Mouse (Mus musculus) forebrain, embryonic 11.5 days (tissue): ENCODE results near the gene Fbp2. TPM values are rescaled to one million over a fixed set of nuclear protein-coding genes. Genes with fewer than 3 reads are reported as not detected.

Experiments used
- ATAC-seq: fragments of 200-750 bp; cut with Nextera tagmentation; replicated peaks from 2 replicates; pipeline ENCODE4 v1.8.0; 2017; ENCODE audit warnings: moderate TSS enrichment; ENCODE audit not compliant: low FRiP score
- DNase-seq: peaks from one replicate; pipeline ENCODE4 v3.0.0-alpha.2; 2017; ENCODE audit warnings: low spot score
- H3K27ac ChIP-seq: fragments of 300-500 bp; sonication (generic); 2 replicates; pipeline ENCODE4 v1.5.1; 2014; ENCODE audit warnings: low read depth, low read length
- H3K27me3 ChIP-seq: fragments of 300-500 bp; sonication (generic); 2 replicates; pipeline ENCODE4 v1.6.1; 2014; ENCODE audit warnings: mild to moderate bottlenecking, low read length, mixed read lengths; ENCODE audit not compliant: control insufficient read depth, insufficient read depth
- H3K36me3 ChIP-seq: fragments of 300-500 bp; sonication (generic); 2 replicates; pipeline ENCODE4 v1.6.1; 2014; ENCODE audit warnings: mild to moderate bottlenecking, low read length, moderate library complexity, mixed read lengths; ENCODE audit not compliant: control insufficient read depth, insufficient read depth
- H3K4me1 ChIP-seq: fragments of 300-500 bp; sonication (generic); replicated peaks from 2 replicates; pipeline ENCODE4 v1.6.1; 2014; ENCODE audit warnings: low read length, mixed read lengths; ENCODE audit not compliant: control insufficient read depth, insufficient read depth
- H3K4me2 ChIP-seq: fragments of 300-500 bp; sonication (generic); 2 replicates; pipeline ENCODE4 v1.6.1; 2014; ENCODE audit warnings: low read depth, mild to moderate bottlenecking, low read length, moderate library complexity, mixed read lengths; ENCODE audit not compliant: severe bottlenecking
- H3K4me3 ChIP-seq: fragments of 300-500 bp; sonication (generic); 2 replicates; pipeline ENCODE4 v1.5.1; 2014; ENCODE audit warnings: low read depth, low read length
- H3K9ac ChIP-seq: fragments of 300-500 bp; sonication (generic); 2 replicates; pipeline ENCODE4 v1.6.1; 2014; ENCODE audit warnings: low read length
- H3K9me3 ChIP-seq: fragments of 300-500 bp; sonication (generic); 2 replicates; pipeline ENCODE4 v1.6.1; 2016; ENCODE audit warnings: low read length, mixed read lengths; ENCODE audit not compliant: control insufficient read depth
- WGBS: fragments of 180-500 bp; shearing (Covaris S2); extraction: QIAGEN DNeasy Blood & Tissue Kit; methylation state at CpG from one replicate; pipeline ENCODE4 v1.1.7; 2014; 5-methylcytosine and 5-hydroxymethylcytosine counted together
- polyA plus RNA-seq: library from polyadenylated mRNA; unstranded; fragments of >200 nt; fragmentation: Nextera tagmentation; extraction: Ambion mirVana; gene quantifications from 2 replicates; pipeline ENCODE4 v1.2.1, GENCODE M21; 2014

Fbp2 gene
- not detected in 2 replicates for polyA plus RNA-seq

- Histone ChIP-seq H3K27me3 (no peaks in the 10 kb centered on the region), H3K36me3 (no peaks in the 10 kb centered on the region), H3K9ac (no peak within 1 kb of the TSS), H3K9me3 (no peaks in the 10 kb centered on the region), H3K4me1 (no peaks in the 10 kb centered on the region), H3K4me2 (no peak within 1 kb of the TSS), H3K4me3 (no peak within 1 kb of the TSS), H3K27ac (no peak within 1 kb of the TSS)
- ATAC-seq (no peak), DNase-seq (no peak)
- WGBS, result 76% methylated on average over 21 of the region's 21 CpGs
Measured at GRCm38 (mm10) chr13:62857941-62858915, at the start of gene Fbp2. Gene Fbp2, minus strand, starts transcription at chr13:62858422.

GRCm38 (mm10) chr13:62907527-62908162 lies 49.4 kb upstream of the Fbp2 start:
- Histone ChIP-seq H3K27ac (no peak overlapping the region), H3K36me3 (no peaks in the 10 kb centered on the region), H3K9me3 (no peaks in the 10 kb centered on the region), H3K4me1 (no peaks in the 10 kb centered on the region), H3K4me2 (no peak overlapping the region), H3K27me3 (no peaks in the 10 kb centered on the region), H3K4me3 (no peak overlapping the region), H3K9ac (no peak overlapping the region)
- no peak for DNase-seq
- 84% methylated on average over 14 of the region's 14 CpGs for WGBS
- ATAC-seq, result no peak

- no peaks in the 10 kb centered on the region for H3K4me1 ChIP-seq
- H3K27ac ChIP-seq, result no peak overlapping the region
- DNase-seq (no peak), ATAC-seq (no peak)
- no peak overlapping the region for H3K4me3 ChIP-seq
- no peak overlapping the region for H3K9ac ChIP-seq
- no peaks in the 10 kb centered on the region for H3K27me3 ChIP-seq
- H3K36me3 ChIP-seq, result no peaks in the 10 kb centered on the region
- H3K4me2 ChIP-seq, result no peak overlapping the region
- H3K9me3 ChIP-seq, result no peaks in the 10 kb centered on the region
Measured at GRCm38 (mm10) chr13:62901139-62901538, 42.9 kb upstream of the Fbp2 start.

- H3K9ac ChIP-seq, result no peak overlapping the region
- no peak overlapping the region for H3K4me3 ChIP-seq
- no peaks in the 10 kb centered on the region for H3K4me1 ChIP-seq
- H3K27ac ChIP-seq, result no peak overlapping the region
- DNase-seq (no peak), ATAC-seq (no peak)
- H3K36me3 ChIP-seq, result no peaks in the 10 kb centered on the region
- H3K9me3 ChIP-seq, result no peaks in the 10 kb centered on the region
- WGBS, result 95% methylated on average over 4 of the region's 4 CpGs
- H3K4me2 ChIP-seq, result no peak overlapping the region
- no peaks in the 10 kb centered on the region for H3K27me3 ChIP-seq
Measured at GRCm38 (mm10) chr13:62897927-62898646, 39.9 kb upstream of the Fbp2 start.

GRCm38 (mm10) chr13:62893044-62893842 lies 35.0 kb upstream of the Fbp2 start:
- Histone ChIP-seq H3K36me3 (no peaks in the 10 kb centered on the region), H3K9me3 (no peaks in the 10 kb centered on the region), H3K4me1 (no peaks in the 10 kb centered on the region), H3K4me3 (no peak overlapping the region), H3K27ac (no peak overlapping the region), H3K4me2 (no peak overlapping the region), H3K27me3 (peaks cover 6% of the 10 kb centered on the region; the same call in 1 of the 2 replicates), H3K9ac (no peak overlapping the region)
- WGBS, result 85% methylated on average over 9 of the region's 9 CpGs
- ATAC-seq, result no peak
- DNase-seq, result no peak

GRCm38 (mm10) chr13:62889311-62889710 lies 31.1 kb upstream of the Fbp2 start:
- H3K4me1 ChIP-seq, result no peaks in the 10 kb centered on the region
- no peaks in the 10 kb centered on the region for H3K36me3 ChIP-seq
- no peak for ATAC-seq
- 90% methylated on average over 2 of the region's 2 CpGs for WGBS
- H3K27ac ChIP-seq, result no peak overlapping the region
- H3K27me3 ChIP-seq, result peaks cover 21% of the 10 kb centered on the region
- no peaks in the 10 kb centered on the region for H3K9me3 ChIP-seq
- H3K9ac ChIP-seq, result no peak overlapping the region
- H3K4me3 ChIP-seq, result no peak overlapping the region
- no peak for DNase-seq
- H3K4me2 ChIP-seq, result no peak overlapping the region

- Histone ChIP-seq H3K27me3 (peaks cover 21% of the 10 kb centered on the region), H3K9me3 (no peaks in the 10 kb centered on the region), H3K27ac (no peak within 1 kb of the TSS), H3K4me3 (peak within 1 kb of the TSS; percentile 9; the same call in 1 of the 2 replicates), H3K4me1 (no peaks in the 10 kb centered on the region), H3K9ac (no peak within 1 kb of the TSS), H3K36me3 (no peaks in the 10 kb centered on the region), H3K4me2 (peak within 1 kb of the TSS; percentile 31; the same call in 1 of the 2 replicates)
- DNase-seq (no peak), ATAC-seq (no peak)
- WGBS, result 4% methylated on average over 29 of the region's 29 CpGs
Measured at GRCm38 (mm10) chr13:62887712-62888441, 29.7 kb upstream of the Fbp2 start, which contains the start of gene Fbp1. Gene Fbp1, minus strand, starts transcription at chr13:62888282.
